Mouse (Mus musculus) neutrophil, adult 65 days (primary cell): Measurements from ENCODE around the gene Arrdc3. TPM values are rescaled to one million over a fixed set of nuclear protein-coding genes. Genes with fewer than 3 reads are reported as not detected.

Source experiments
- total RNA-seq: library from RNA; stranded (reverse); gene quantifications from 2 replicates; pipeline ENCODE4 v1.2.4, GENCODE M21; 2023

Arrdc3 gene
- 72.5 and 80.4 TPM in 2 replicates for total RNA-seq

DNA sequence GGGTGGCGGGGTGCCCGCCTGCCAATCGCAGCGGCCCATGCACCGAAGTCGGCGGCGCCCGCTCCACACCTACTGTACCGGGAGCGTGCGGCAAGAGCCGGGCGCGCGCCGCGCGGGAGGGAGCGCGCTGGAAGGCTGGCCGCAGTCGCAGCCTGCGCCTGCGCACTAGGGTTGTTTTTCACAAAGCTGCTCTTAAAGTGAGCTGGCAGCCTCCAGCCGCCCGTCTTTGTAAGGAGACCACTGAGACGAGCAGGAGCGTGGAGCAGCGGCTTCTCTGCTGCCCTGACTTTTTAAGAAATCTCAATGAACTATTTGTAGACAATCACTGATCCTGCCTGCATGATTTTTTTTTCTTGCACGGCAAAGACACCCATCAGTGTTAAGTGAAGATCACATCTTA, at the start of gene Arrdc3:
TSS of gene Arrdc3 (plus strand) at position 195 of the 400 bp plus-strand sequence.

